22 mouse cellular contexts compared by ENCODE assay signal in the genomic region with DNA sequence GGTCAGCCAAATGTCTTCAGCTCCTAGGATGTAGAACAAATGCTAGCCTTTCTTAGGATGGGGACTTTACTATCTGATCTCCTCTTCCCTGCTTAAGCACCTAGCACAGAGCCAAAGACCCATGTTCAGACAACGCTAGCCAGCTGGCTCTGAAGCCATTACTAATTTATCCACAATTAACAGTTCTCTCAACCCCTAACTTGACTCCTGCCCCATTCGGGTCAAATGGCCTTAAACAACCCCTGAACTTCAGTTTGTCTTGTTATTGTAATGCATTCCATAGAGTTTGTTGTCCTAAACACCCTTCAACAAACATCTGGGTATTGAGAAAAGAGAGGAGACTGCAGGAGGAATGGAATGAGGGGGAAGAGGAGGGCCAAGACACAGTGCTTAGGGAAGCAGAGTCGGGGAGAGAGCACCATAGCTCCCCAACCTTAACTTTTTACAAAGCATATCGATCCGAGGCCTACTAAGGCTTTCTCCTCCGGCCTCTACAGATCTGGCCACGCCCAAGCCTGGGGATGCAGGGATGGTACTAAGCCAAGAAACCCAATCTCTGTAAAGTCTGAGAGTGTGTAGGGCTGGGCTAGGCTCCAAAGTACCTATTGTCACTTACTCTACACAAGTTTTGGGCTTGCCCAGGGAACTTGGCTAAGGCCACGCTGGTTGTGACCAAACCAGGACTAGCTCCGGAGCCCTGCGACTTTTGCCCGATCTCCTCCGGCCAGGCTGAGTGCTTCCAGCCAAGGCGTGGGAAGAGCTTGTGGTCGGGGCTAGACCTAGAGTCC. TPM values are rescaled to one million over a fixed set of nuclear protein-coding genes. Genes with fewer than 3 reads are reported as not detected.
A peak's percentile ranks its signal among the peaks of the same experiment; 100 is the strongest.
DNase-seq lines count a peak whose midpoint lies in the region; ATAC-seq and TF ChIP-seq lines count a peak whose summit lies in the region.
"Had no signal": no experiment of that assay in that cellular context is flagged by ENCODE, and none has a peak within 500 bp of the region (broad histone marks: within the 10 kb centered on the region; RNA-seq: fewer than 3 reads in every experiment).

No protein-coding gene starts in this region.

- no peaks in the 10 kb centered on the region for H3K9me3 ChIP-seq in heart, embryonic 12.5 days (replicated peaks)
- H3K9me3 ChIP-seq in liver, postnatal 0 days (ENCODE audit: low read length): no peaks in the 10 kb centered on the region
- H3K9me3 ChIP-seq: embryonic facial prominence, embryonic 15.5 days; forebrain, embryonic 15.5 days; hindbrain, embryonic 15.5 days; limb, embryonic 10.5 days; neural tube, embryonic 15.5 days had no signal

- H3K79me2 ChIP-seq in liver, adult 2 months (ENCODE audit: control insufficient read depth, insufficient read depth, low read length): no peaks in the 10 kb centered on the region

- no peak overlapping the region for H3K27ac ChIP-seq in heart, embryonic 12.5 days (ENCODE audit: poor library complexity, severe bottlenecking)
- H3K27ac ChIP-seq in liver, adult 2 months (replicated peaks; ENCODE audit: insufficient read depth, low read depth, low read length): peak overlapping the region; percentile 4; the same call in 1 of the 2 replicates
- H3K27ac ChIP-seq in liver, postnatal 0 days (ENCODE audit: low read depth): no peak overlapping the region
- H3K27ac ChIP-seq in small intestine, adult 2 months (ENCODE audit: insufficient read depth, low read depth, low read length): peak overlapping the region; percentile 7; the same call in 1 of the 2 replicates
- no peak overlapping the region for H3K27ac ChIP-seq in thymus, adult 2 months (ENCODE audit: control insufficient read depth, insufficient read depth, low read length)
- H3K27ac ChIP-seq: embryonic facial prominence, embryonic 15.5 days; forebrain, embryonic 15.5 days; hindbrain, embryonic 15.5 days; layer of hippocampus, adult 2 months; limb, embryonic 10.5 days; neural tube, embryonic 15.5 days had no signal

- H3K4me3 ChIP-seq in heart, embryonic 12.5 days: no peak overlapping the region
- H3K4me3 ChIP-seq in liver, adult 2 months (ENCODE audit: insufficient read depth, low read depth, low read length): no peak overlapping the region
- H3K4me3 ChIP-seq in liver, postnatal 0 days (ENCODE audit: low read depth, low read length): no peak overlapping the region
- H3K4me3 ChIP-seq in small intestine, adult 2 months (ENCODE audit: low read depth, low read length): no peak overlapping the region
- H3K4me3 ChIP-seq in thymus, adult 2 months (ENCODE audit: control insufficient read depth, insufficient read depth, low read length): no peak overlapping the region
- H3K4me3 ChIP-seq: embryonic facial prominence, embryonic 15.5 days; forebrain, embryonic 15.5 days; hindbrain, embryonic 15.5 days; layer of hippocampus, adult 2 months; limb, embryonic 10.5 days; neural tube, embryonic 15.5 days had no signal

- H3K4me2 ChIP-seq in heart, embryonic 12.5 days: no peak overlapping the region
- no peak overlapping the region for H3K4me2 ChIP-seq in liver, postnatal 0 days (ENCODE audit: low read depth, low read length)
- H3K4me2 ChIP-seq: embryonic facial prominence, embryonic 15.5 days; forebrain, embryonic 15.5 days; hindbrain, embryonic 15.5 days; midbrain, embryonic 11.5 days; neural tube, embryonic 15.5 days had no signal

- no peak for ATAC-seq in heart, embryonic 12.5 days (ENCODE audit: insufficient number of reproducible peaks, low FRiP score)
- no peak for ATAC-seq in liver, postnatal 0 days
- ATAC-seq: CD4-positive, CD25-positive, alpha-beta regulatory T cell, adult 4 months; forebrain, embryonic 15.5 days had no signal

- peak; percentile 91 for DNase-seq in heart, adult 11 months
- DNase-seq in liver, adult 2 months (ENCODE audit: extremely low read depth, low read depth, low spot score): peak; percentile 46
- no peak for DNase-seq in liver, postnatal 0 days
- peak; percentile 61 for DNase-seq in gonadal fat pad, adult 2 months (ENCODE audit: low read depth)
- DNase-seq in thymus, adult 2 months: no peak
- no peak for DNase-seq in adrenal gland, adult 2 months
- DNase-seq: adrenal gland, postnatal 36 days; cerebellum, adult 9-10 months; gastrocnemius, postnatal 25 days; liver; lung, postnatal 10 days; thymus, postnatal 14 days had no signal

- no peak for TF ChIP-seq CTCF in liver, adult 2 months (IDR thresholded peaks at IDR 0.05; ENCODE audit: low read depth, low read length)
- no peak for TF ChIP-seq CTCF in liver, postnatal 0 days (IDR thresholded peaks at IDR 0.05; ENCODE audit: low read depth)
- no peak for TF ChIP-seq CTCF in small intestine, adult 2 months (IDR thresholded peaks at IDR 0.05; ENCODE audit: extremely low read depth, insufficient read length, insufficient replicate concordance, low read depth, low read length)
- no peak for TF ChIP-seq CTCF in thymus, adult 2 months (IDR thresholded peaks at IDR 0.05; ENCODE audit: borderline replicate concordance, control insufficient read depth, extremely low read depth, insufficient read depth, low read length, poor library complexity)

- no peaks in the 10 kb centered on the region for H3K36me3 ChIP-seq in heart, embryonic 12.5 days
- no peaks in the 10 kb centered on the region for H3K36me3 ChIP-seq in liver, adult 2 months (ENCODE audit: control insufficient read depth, insufficient read depth, low read length)
- H3K36me3 ChIP-seq in liver, postnatal 0 days (replicated peaks; ENCODE audit: insufficient read depth, low read length): no peaks in the 10 kb centered on the region
- no peaks in the 10 kb centered on the region for H3K36me3 ChIP-seq in small intestine, adult 2 months (ENCODE audit: control insufficient read depth, insufficient read depth, low read length)
- no peaks in the 10 kb centered on the region for H3K36me3 ChIP-seq in thymus, adult 2 months (ENCODE audit: control insufficient read depth, insufficient read depth, low read length)
- H3K36me3 ChIP-seq: embryonic facial prominence, embryonic 15.5 days; forebrain, embryonic 15.5 days; hindbrain, embryonic 15.5 days; limb, embryonic 10.5 days; neural tube, embryonic 15.5 days had no signal

- TF ChIP-seq EP300 in liver, postnatal 0 days (IDR thresholded peaks at IDR 0.05; ENCODE audit: low read depth): no peak

- TF ChIP-seq POLR2A in liver, adult 2 months (IDR thresholded peaks at IDR 0.05; ENCODE audit: extremely low read depth, insufficient read depth, low read length): no peak
- TF ChIP-seq POLR2A in small intestine, adult 2 months (IDR thresholded peaks at IDR 0.05; ENCODE audit: low read depth, low read length): no peak
- no peak for TF ChIP-seq POLR2A in thymus, adult 2 months (IDR thresholded peaks at IDR 0.05; ENCODE audit: control insufficient read depth, extremely low read depth, insufficient read depth, low read length, poor library complexity)

- H3K9ac ChIP-seq in heart, embryonic 12.5 days: no peak overlapping the region
- H3K9ac ChIP-seq in liver, adult 2 months (ENCODE audit: low read depth, low read length): no peak overlapping the region
- H3K9ac ChIP-seq in liver, postnatal 0 days (replicated peaks): no peak overlapping the region
- H3K9ac ChIP-seq: embryonic facial prominence, embryonic 15.5 days; forebrain, embryonic 15.5 days; hindbrain, embryonic 15.5 days; neural tube, embryonic 15.5 days had no signal

- H3K4me1 ChIP-seq in heart, embryonic 12.5 days (replicated peaks): peaks cover 19% of the 10 kb centered on the region
- H3K4me1 ChIP-seq in liver, adult 2 months (ENCODE audit: control insufficient read depth, insufficient read depth, low read length): no peaks in the 10 kb centered on the region; the same call in 1 of the 2 replicates
- peaks cover 5% of the 10 kb centered on the region for H3K4me1 ChIP-seq in liver, postnatal 0 days (ENCODE audit: insufficient read depth)
- H3K4me1 ChIP-seq in small intestine, adult 2 months (ENCODE audit: control insufficient read depth, insufficient read depth, insufficient read length, low read length): no peaks in the 10 kb centered on the region
- peaks cover 5% of the 10 kb centered on the region; the same call in 1 of the 2 replicates for H3K4me1 ChIP-seq in thymus, adult 2 months (replicated peaks; ENCODE audit: control insufficient read depth, insufficient read depth, low read length)

- no peaks in the 10 kb centered on the region for H3K27me3 ChIP-seq in heart, embryonic 12.5 days (replicated peaks)
- H3K27me3 ChIP-seq in liver, adult 2 months (ENCODE audit: control insufficient read depth, insufficient read depth, low read length): no peaks in the 10 kb centered on the region
- no peaks in the 10 kb centered on the region for H3K27me3 ChIP-seq in liver, postnatal 0 days (ENCODE audit: insufficient read depth, low read length)
- no peaks in the 10 kb centered on the region for H3K27me3 ChIP-seq in small intestine, adult 2 months (ENCODE audit: control insufficient read depth, insufficient read depth, low read length)
- no peaks in the 10 kb centered on the region for H3K27me3 ChIP-seq in thymus, adult 2 months (ENCODE audit: control insufficient read depth, insufficient read depth, low read length)

- WGBS in heart, embryonic 12.5 days: 81% methylated on average over 14 of the region's 14 CpGs
- 92% methylated on average over 14 of the region's 14 CpGs for WGBS in liver, adult 2 months
- WGBS in liver, postnatal 0 days (ENCODE audit: insufficient replicate concordance): 83% methylated on average over 14 of the region's 14 CpGs
- 88% methylated on average over 14 of the region's 14 CpGs for WGBS in small intestine, adult 2 months
- 94% methylated on average over 14 of the region's 14 CpGs for WGBS in thymus, adult 2 months

RNA-seq across cellular contexts. Expression of a gene that starts 4.0 kb away (rescaled TPM):
- polyA plus RNA-seq in heart, embryonic 12.5 days (2016; fragmentation: Nextera tagmentation; extraction: Ambion mirVana): 311 and 316 TPM in 2 replicates
- total RNA-seq in liver, adult 2 months (2014; rRNA removed): 23.0 and 23.6 TPM in 2 replicates
- polyA plus RNA-seq in liver, adult 2 months (2012; rRNA removed): 44.6 and 50.7 TPM in 2 replicates
- 80.4 and 82.1 TPM in 2 replicates for polyA plus RNA-seq in liver, postnatal 0 days (2015; fragmentation: Nextera tagmentation; extraction: Ambion mirVana)
- 150 and 218 TPM in 2 replicates for polyA plus RNA-seq in gonadal fat pad, adult 2 months (2012; rRNA removed)
- polyA plus RNA-seq in small intestine, adult 2 months (2012; rRNA removed): 92.8 and 353 TPM in 2 replicates
- polyA plus RNA-seq in thymus, adult 2 months (2012; rRNA removed): 133 and 136 TPM in 2 replicates
- total RNA-seq in adrenal gland, adult 2 months (2021): 10 to 100 TPM; 20.9 to 25.8 TPM
- 3.7 and 4.9 TPM in 2 replicates for polyA plus RNA-seq in adrenal gland, adult 2 months (2012; rRNA removed)

Comparison
In these comparisons a context has a peak if more than half of its experiments do, and no peak if none do; other contexts are left out.
1. DNase-seq: peak in heart, adult 11 months (single experiment), liver, adult 2 months (single experiment) and gonadal fat pad, adult 2 months (single experiment); none in liver, postnatal 0 days (single experiment), thymus, adult 2 months (single experiment) and adrenal gland, adult 2 months (single experiment).
2. H3K27ac ChIP-seq: peak in liver, adult 2 months (single experiment) and small intestine, adult 2 months (single experiment); none in heart, embryonic 12.5 days (single experiment), liver, postnatal 0 days (single experiment) and thymus, adult 2 months (single experiment).